In genomic region chr13:75295818-75296217, GRCm38 (mm10) we compare ENCODE assay signal across 21 mouse cellular contexts.
DNase-seq lines count a peak whose midpoint lies in the region; ATAC-seq and TF ChIP-seq lines count a peak whose summit lies in the region.
"Had no signal": no experiment of that assay in that cellular context is flagged by ENCODE, and none has a peak within 500 bp of the region (broad histone marks: within the 10 kb centered on the region; RNA-seq: fewer than 3 reads in every experiment).

No protein-coding gene starts in this region.

- H3K9ac ChIP-seq in midbrain, postnatal 0 days (replicated peaks; ENCODE audit: low read length, poor library complexity, severe bottlenecking): no peak overlapping the region
- H3K9ac ChIP-seq: forebrain, embryonic 12.5 days; heart, embryonic 15.5 days; liver, postnatal 0 days; midbrain, embryonic 15.5 days had no signal

- no peak overlapping the region for H3K4me2 ChIP-seq in midbrain, postnatal 0 days (ENCODE audit: low read depth, low read length, poor library complexity, severe bottlenecking)
- H3K4me2 ChIP-seq: forebrain, embryonic 12.5 days; heart, embryonic 15.5 days; midbrain, embryonic 15.5 days had no signal

- H3K36me3 ChIP-seq in midbrain, postnatal 0 days (ENCODE audit: insufficient read depth, low read length): no peaks in the 10 kb centered on the region
- H3K36me3 ChIP-seq in midbrain, embryonic 10.5 days: no peaks in the 10 kb centered on the region
- H3K36me3 ChIP-seq: forebrain, embryonic 12.5 days; heart, embryonic 15.5 days; midbrain, embryonic 15.5 days had no signal

- 0 out of 2 replicates have a peak, but pooled peaks cover 8% of the 10 kb centered on the region for H3K9me3 ChIP-seq in midbrain, postnatal 0 days (ENCODE audit: low read length)
- H3K9me3 ChIP-seq in midbrain, embryonic 10.5 days (replicated peaks): peaks cover 7% of the 10 kb centered on the region; the same call in 1 of the 2 replicates
- H3K9me3 ChIP-seq: heart, embryonic 15.5 days; midbrain, embryonic 15.5 days had no signal

- no peak overlapping the region for H3K4me3 ChIP-seq in midbrain, postnatal 0 days (ENCODE audit: low read depth, low read length)
- H3K4me3 ChIP-seq in midbrain, embryonic 10.5 days: no peak overlapping the region
- H3K4me3 ChIP-seq: forebrain, embryonic 12.5 days; heart, embryonic 15.5 days; midbrain, embryonic 15.5 days had no signal

- 96% methylated on average over 4 of the region's 4 CpGs for WGBS in midbrain, postnatal 0 days
- 96% methylated on average over 4 of the region's 4 CpGs for WGBS in midbrain, embryonic 10.5 days

- no peak for TF ChIP-seq CTCF in midbrain, postnatal 0 days (IDR thresholded peaks at IDR 0.05)

- no peak for ATAC-seq in cerebellum, adult (ENCODE audit: insufficient number of reproducible peaks, low FRiP score, low TSS enrichment)
- peak; percentile 69; the same call in 1 of the 2 replicates for ATAC-seq in midbrain, postnatal 0 days (ENCODE audit: low FRiP score)
- ATAC-seq: CD4-positive, CD25-positive, alpha-beta regulatory T cell, adult 4 months; intestine, embryonic 16.5 days; liver, postnatal 0 days; midbrain, embryonic 15.5 days; Patski had no signal

- H3K4me1 ChIP-seq in midbrain, postnatal 0 days (ENCODE audit: insufficient read depth, low read length): no peaks in the 10 kb centered on the region
- no peaks in the 10 kb centered on the region for H3K4me1 ChIP-seq in midbrain, embryonic 10.5 days
- H3K4me1 ChIP-seq: forebrain, embryonic 12.5 days; heart, embryonic 15.5 days; midbrain, embryonic 15.5 days had no signal

- H3K27me3 ChIP-seq in midbrain, postnatal 0 days (ENCODE audit: insufficient read depth, low read length): no peaks in the 10 kb centered on the region
- H3K27me3 ChIP-seq in midbrain, embryonic 10.5 days (ENCODE audit: low read depth, poor library complexity, severe bottlenecking): no peaks in the 10 kb centered on the region
- H3K27me3 ChIP-seq: forebrain, embryonic 12.5 days; heart, embryonic 15.5 days; midbrain, embryonic 15.5 days; Patski had no signal

- H3K27ac ChIP-seq in midbrain, postnatal 0 days (ENCODE audit: low read depth, low read length): no peak overlapping the region
- no peak overlapping the region for H3K27ac ChIP-seq in midbrain, embryonic 10.5 days (replicated peaks)
- H3K27ac ChIP-seq: forebrain, embryonic 12.5 days; heart, embryonic 15.5 days; midbrain, embryonic 15.5 days had no signal

- peak; percentile 6 for DNase-seq in cerebellum, adult 11 months
- DNase-seq in layer of hippocampus, postnatal 10 days (ENCODE audit: low spot score in 2 of 2): peak; percentile 16 to 18
- no peak for DNase-seq in layer of hippocampus, adult 8-10 months (ENCODE audit: low spot score in 2 of 2)
- peak; percentile 62 for DNase-seq in midbrain, postnatal 0 days (ENCODE audit: low spot score)
- no peak for DNase-seq in midbrain, embryonic 10.5 days (ENCODE audit: low spot score)
- DNase-seq in right cerebral cortex, postnatal 4 days: no peak
- no peak for DNase-seq in kidney, postnatal 25 days
- DNase-seq: adrenal gland, postnatal 10 days; gastrocnemius, postnatal 14 days; heart, adult 18-20 months; heart, postnatal 4 days; kidney, postnatal 4 days; liver, postnatal 0 days; lung, postnatal 36 days had no signal

Comparison
In these comparisons a context has a peak if more than half of its experiments do, and no peak if none do; other contexts are left out.
1. DNase-seq: peak in cerebellum, adult 11 months (single experiment), layer of hippocampus, postnatal 10 days (2 of 2) and midbrain, postnatal 0 days (single experiment); none in layer of hippocampus, adult 8-10 months (0 of 2), midbrain, embryonic 10.5 days (single experiment), right cerebral cortex, postnatal 4 days (single experiment) and kidney, postnatal 25 days (0 of 2).